Mouse (Mus musculus) MEL (cell line): Measurements from ENCODE around the gene Itga10. TPM values are rescaled to one million over a fixed set of nuclear protein-coding genes. Genes with fewer than 3 reads are reported as not detected.
A peak's percentile ranks its signal among the peaks of the same experiment; 100 is the strongest.

ENCODE experiments used
- DNase-seq: peaks from one replicate; pipeline ENCODE4 v3.0.0; 2011; ENCODE audit warnings: low read depth, low spot score
- H3K27ac ChIP-seq: 2 replicates; pipeline ENCODE4 v1.5.1; 2012; ENCODE audit warnings: low read depth, mild to moderate bottlenecking, control low read depth, low read length, moderate library complexity; ENCODE audit not compliant: control insufficient read depth
- H3K27me3 ChIP-seq, 2 experiments: fragments of 150-350 bp in 1 of 2; sonication (generic) in 1 of 2; 2 replicates each; pipeline ENCODE4 v1.6.1; 2012; ENCODE audit warnings: low read length in 2 of 2, mild to moderate bottlenecking in 2 of 2, improper control_type of control experiment in 1 of 2, moderate library complexity in 1 of 2; ENCODE audit not compliant: insufficient read depth in 2 of 2, control insufficient read depth in 1 of 2
- H3K36me3 ChIP-seq, 2 experiments: 2 replicates each; pipeline ENCODE4 v1.6.1; 2012 to 2014; ENCODE audit warnings: low read length in 2 of 2, improper control_type of control experiment in 1 of 2, inconsistent platforms in 1 of 2, mild to moderate bottlenecking in 1 of 2; ENCODE audit not compliant: insufficient read depth in 2 of 2, control insufficient read depth in 1 of 2
- H3K4me1 ChIP-seq, 2 experiments: fragments of 150-350 bp in 1 of 2; sonication (generic) in 1 of 2; 2 replicates each; pipeline ENCODE4 v1.6.1; 2012; ENCODE audit warnings: low read length in 2 of 2, improper control_type of control experiment in 1 of 2, mild to moderate bottlenecking in 1 of 2; ENCODE audit not compliant: insufficient read depth in 2 of 2, control insufficient read depth in 1 of 2
- H3K4me3 ChIP-seq, 2 experiments: fragments of 150-350 bp in 1 of 2; sonication (generic) in 1 of 2; 2 replicates each; pipeline ENCODE4 v1.5.1; 2012; ENCODE audit warnings: low read depth in 2 of 2, low read length in 2 of 2, mild to moderate bottlenecking in 2 of 2, moderate library complexity in 2 of 2, control low read depth in 1 of 2, improper control_type of control experiment in 1 of 2; ENCODE audit not compliant: control insufficient read depth in 1 of 2, insufficient read depth in 1 of 2
- H3K79me2 ChIP-seq: 2 replicates; pipeline ENCODE4 v1.6.1; 2012; ENCODE audit warnings: mild to moderate bottlenecking, low read length, moderate library complexity; ENCODE audit not compliant: control insufficient read depth, poor library complexity, insufficient read depth
- H3K9ac ChIP-seq: 2 replicates; pipeline ENCODE4 v1.6.1; 2012; ENCODE audit warnings: low read depth, mild to moderate bottlenecking, control low read depth, low read length, moderate library complexity; ENCODE audit not compliant: control insufficient read depth, poor library complexity, severe bottlenecking
- H3K9me3 ChIP-seq: fragments of 150-350 bp; sonication (generic); replicated peaks from 2 replicates; pipeline ENCODE4 v1.6.1; 2012; ENCODE audit warnings: mild to moderate bottlenecking, low read length, improper control_type of control experiment, moderate library complexity; ENCODE audit not compliant: insufficient read depth
- BHLHE40 ChIP-seq: IDR thresholded peaks from 2 replicates; pipeline ENCODE4 v1.6.1; 2012; ENCODE audit warnings: low read depth, mild to moderate bottlenecking, inconsistent platforms, low read length, improper control_type of control experiment, borderline replicate concordance
- E2F4 ChIP-seq: IDR thresholded peaks from 2 replicates; pipeline ENCODE4 v1.6.1; 2011; ENCODE audit warnings: low read depth, low read length, improper control_type of control experiment, borderline replicate concordance
- ETS1 ChIP-seq: IDR thresholded peaks from 2 replicates; pipeline ENCODE4 v1.6.1; 2012; ENCODE audit warnings: low read depth, mild to moderate bottlenecking, inconsistent platforms, low read length, improper control_type of control experiment, moderate library complexity
- GATA1 ChIP-seq: IDR thresholded peaks from 2 replicates; pipeline ENCODE4 v1.6.1; 2011; ENCODE audit warnings: low read depth, low read length, improper control_type of control experiment
- HCFC1 ChIP-seq: IDR thresholded peaks from 2 replicates; pipeline ENCODE4 v1.6.1; 2012; ENCODE audit warnings: low read depth, mild to moderate bottlenecking, inconsistent platforms, low read length, improper control_type of control experiment, moderate library complexity
- MAFK ChIP-seq: IDR thresholded peaks from 2 replicates; pipeline ENCODE4 v1.6.1; 2011; ENCODE audit warnings: low read depth, mild to moderate bottlenecking, low read length, improper control_type of control experiment, borderline replicate concordance
- MAX ChIP-seq: IDR thresholded peaks from 2 replicates; pipeline ENCODE4 v1.6.1; 2011; ENCODE audit warnings: low read length, improper control_type of control experiment
- MAZ ChIP-seq: IDR thresholded peaks from 2 replicates; pipeline ENCODE4 v1.6.1; 2012; ENCODE audit warnings: low read depth, mild to moderate bottlenecking, inconsistent platforms, low read length, improper control_type of control experiment
- MXI1 ChIP-seq: IDR thresholded peaks from 2 replicates; pipeline ENCODE4 v1.6.1; 2011; ENCODE audit warnings: mild to moderate bottlenecking, low read depth, low read length, improper control_type of control experiment
- NELFE ChIP-seq: IDR thresholded peaks from 2 replicates; pipeline ENCODE4 v1.6.1; 2011; ENCODE audit warnings: low read depth, low read length, improper control_type of control experiment
- POLR2A ChIP-seq, 2 experiments: IDR thresholded peaks; 2 replicates each; pipeline ENCODE4 v1.6.1; 2011 to 2012; ENCODE audit warnings: low read length in 2 of 2, mild to moderate bottlenecking in 2 of 2, control low read depth in 1 of 2, improper control_type of control experiment in 1 of 2, low read depth in 1 of 2, moderate library complexity in 1 of 2; ENCODE audit not compliant: control insufficient read depth in 1 of 2, insufficient read depth in 1 of 2, poor library complexity in 1 of 2
- POLR2AphosphoS2 ChIP-seq: IDR thresholded peaks from 2 replicates; pipeline ENCODE4 v1.6.1; 2011; ENCODE audit warnings: low read length, improper control_type of control experiment
- SIN3A ChIP-seq: IDR thresholded peaks from 2 replicates; pipeline ENCODE4 v1.6.1; 2012; ENCODE audit warnings: low read length, improper control_type of control experiment, inconsistent platforms
- TBP ChIP-seq: IDR thresholded peaks from 2 replicates; pipeline ENCODE4 v1.8.0; 2011; ENCODE audit warnings: low read depth, low read length, improper control_type of control experiment
- UBTF ChIP-seq: IDR thresholded peaks from 2 replicates; pipeline ENCODE4 v1.6.1; 2012; ENCODE audit warnings: low read depth, mild to moderate bottlenecking, inconsistent platforms, low read length, improper control_type of control experiment, moderate library complexity, borderline replicate concordance; ENCODE audit not compliant: insufficient read depth
- USF1 ChIP-seq: IDR thresholded peaks from 2 replicates; pipeline ENCODE4 v1.6.1; 2014; ENCODE audit warnings: low read depth, mild to moderate bottlenecking, inconsistent platforms, low read length, improper control_type of control experiment, moderate library complexity
- ZC3H11A ChIP-seq: IDR thresholded peaks from 2 replicates; pipeline ENCODE4 v1.6.1; 2012; ENCODE audit warnings: low read depth, mild to moderate bottlenecking, inconsistent platforms, low read length, improper control_type of control experiment
- ZNF384 ChIP-seq: IDR thresholded peaks from 2 replicates; pipeline ENCODE4 v1.6.1; 2012; ENCODE audit warnings: low read depth, mild to moderate bottlenecking, inconsistent platforms, low read length, improper control_type of control experiment
- polyA plus RNA-seq, 2 experiments: library from polyadenylated mRNA; stranded (reverse) in 1 of 2; unstranded in 1 of 2; fragments of >175 nt in 1 of 2; fragments of >200 nt in 1 of 2; gene quantifications; 2 replicates each; pipeline versions ENCODE4 v1.2.1 to v1.2.4; 2012; ENCODE audit warnings: low replicate concordance in 2 of 2, low read depth in 1 of 2; ENCODE audit not compliant: insufficient read length in 2 of 2, insufficient read depth in 1 of 2, missing spikeins in 1 of 2
- total RNA-seq: library from RNA; depleted of rRNA; stranded (reverse); fragments of 300-350 nt; gene quantifications from 2 replicates; pipeline ENCODE4 v1.2.3, GENCODE M21; 2012

Gene Itga10
- total and polyA plus RNA-seq, 3 experiments = 1.0 to 2.9 TPM; not detected in 1

DNA sequence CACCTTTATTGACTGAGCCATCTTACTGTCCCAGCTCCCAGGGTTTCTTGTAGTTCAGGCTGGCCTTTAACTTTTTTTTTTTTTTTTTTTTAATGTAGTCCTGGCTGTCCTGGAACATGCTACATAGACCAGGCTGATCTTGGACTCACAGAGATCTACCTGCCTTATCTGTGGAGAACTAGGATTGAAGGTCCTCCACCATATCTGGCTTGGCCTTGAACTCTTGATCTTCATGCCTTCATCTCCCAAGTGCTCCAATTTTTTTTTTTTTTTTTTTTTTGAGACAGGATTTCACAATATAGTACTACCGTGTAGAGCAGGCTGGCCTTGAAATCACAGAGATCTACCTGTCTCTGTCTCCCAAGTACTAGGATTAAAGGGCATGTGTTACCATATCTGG lies 48.2 kb downstream of the Itga10 start:
- H3K36me3 ChIP-seq = peaks cover 0 to 20% of the 10 kb centered on the region in 2 experiments; a peak in 2 of 4 replicates
- H3K4me3 ChIP-seq = no peak overlapping the region
- no peak overlapping the region for H3K27ac ChIP-seq
- TF ChIP-seq SIN3A (no peak), ZNF384 (peak; percentile 63)
- peaks cover 14 to 25% of the 10 kb centered on the region in 2 experiments for H3K4me1 ChIP-seq
- H3K9me3 ChIP-seq = no peaks in the 10 kb centered on the region
- DNase-seq = no peak
- H3K79me2 ChIP-seq = peaks cover 3% of the 10 kb centered on the region; the same call in 1 of the 2 replicates
- H3K9ac ChIP-seq = no peak overlapping the region
- no peaks in the 10 kb centered on the region for H3K27me3 ChIP-seq

GRCm38 (mm10) chr3:96696198-96696765 lies 50.9 kb downstream of the Itga10 start, which contains the start of gene Pias3:
Gene Pias3, plus strand, starts transcription at chr3:96696384.
- H3K27ac ChIP-seq = peak within 1 kb of the TSS; percentile 73
- peak; percentile 96 for DNase-seq
- no peaks in the 10 kb centered on the region for H3K9me3 ChIP-seq
- peaks cover 3% of the 10 kb centered on the region; the same call in 1 of the 2 replicates for H3K79me2 ChIP-seq
- H3K9ac ChIP-seq = peak within 1 kb of the TSS; percentile 91
- peak within 1 kb of the TSS; percentile 62 to 88 for H3K4me3 ChIP-seq
- H3K27me3 ChIP-seq = no peaks in the 10 kb centered on the region
- TF ChIP-seq TBP = peak; percentile 56; the same call in 1 of the 2 replicates
- no peak for TF ChIP-seq MAFK
- TF ChIP-seq POLR2AphosphoS2 = no peak
- TF ChIP-seq USF1 = no peak
- TF ChIP-seq HCFC1 = peak; percentile 40; the same call in 1 of the 2 replicates
- TF ChIP-seq ETS1 = no peak
- TF ChIP-seq NELFE = no peak
- TF ChIP-seq MXI1 = peak; percentile 75
- peak; percentile 78 for TF ChIP-seq MAZ
- peak; percentile 47; the same call in 1 of the 2 replicates for TF ChIP-seq MAX
- TF ChIP-seq UBTF = 0 out of 2 replicates have a peak, but pooled peaks have one; percentile 81
- TF ChIP-seq BHLHE40 = no peak
- TF ChIP-seq ZC3H11A = no peak
- TF ChIP-seq GATA1 = 0 out of 2 replicates have a peak, but pooled peaks have one; percentile 1
- TF ChIP-seq ZNF384 = no peak
- peak; percentile 71 for TF ChIP-seq SIN3A
- peak; percentile 37 to 44; a peak in 2 of 4 replicates for TF ChIP-seq POLR2A (IDR thresholded peaks at IDR 0.05; ENCODE audit: control insufficient read depth in 1 of 2, insufficient read depth in 1 of 2, low read depth in 1 of 2, low read length in 2 of 2, poor library complexity in 1 of 2)
- peak; percentile 52; the same call in 1 of the 2 replicates for TF ChIP-seq E2F4
- H3K36me3 ChIP-seq = peaks cover 0 to 13% of the 10 kb centered on the region in 2 experiments; a peak in 2 of 4 replicates
- H3K4me1 ChIP-seq = peaks cover 5 to 13% of the 10 kb centered on the region in 2 experiments; a peak in 3 of 4 replicates
